Mouse (Mus musculus): ENCODE results near the gene Xpo1. TPM values are rescaled to one million over a fixed set of nuclear protein-coding genes. Genes with fewer than 3 reads are reported as not detected.
A peak's percentile ranks its signal among the peaks of the same experiment; 100 is the strongest.

The Xpo1 gene
- total RNA-seq (2021): 10 to 100 TPM; 22.3 to 28.4 TPM
- long read RNA-seq, experiment 1, full-length matches to known transcripts: 21 of 23 reads
- long read RNA-seq, experiment 1, partial matches to known transcripts: 2 of 23 reads
- long read RNA-seq, experiment 1, other reads (novel, unspliced or antisense): 0 of 23 reads
- long read RNA-seq, experiment 2, full-length matches to known transcripts: 12 of 13 reads
- long read RNA-seq, experiment 2, partial matches to known transcripts: 1 of 13 reads
- long read RNA-seq, experiment 2, other reads (novel, unspliced or antisense): 0 of 13 reads

DNA sequence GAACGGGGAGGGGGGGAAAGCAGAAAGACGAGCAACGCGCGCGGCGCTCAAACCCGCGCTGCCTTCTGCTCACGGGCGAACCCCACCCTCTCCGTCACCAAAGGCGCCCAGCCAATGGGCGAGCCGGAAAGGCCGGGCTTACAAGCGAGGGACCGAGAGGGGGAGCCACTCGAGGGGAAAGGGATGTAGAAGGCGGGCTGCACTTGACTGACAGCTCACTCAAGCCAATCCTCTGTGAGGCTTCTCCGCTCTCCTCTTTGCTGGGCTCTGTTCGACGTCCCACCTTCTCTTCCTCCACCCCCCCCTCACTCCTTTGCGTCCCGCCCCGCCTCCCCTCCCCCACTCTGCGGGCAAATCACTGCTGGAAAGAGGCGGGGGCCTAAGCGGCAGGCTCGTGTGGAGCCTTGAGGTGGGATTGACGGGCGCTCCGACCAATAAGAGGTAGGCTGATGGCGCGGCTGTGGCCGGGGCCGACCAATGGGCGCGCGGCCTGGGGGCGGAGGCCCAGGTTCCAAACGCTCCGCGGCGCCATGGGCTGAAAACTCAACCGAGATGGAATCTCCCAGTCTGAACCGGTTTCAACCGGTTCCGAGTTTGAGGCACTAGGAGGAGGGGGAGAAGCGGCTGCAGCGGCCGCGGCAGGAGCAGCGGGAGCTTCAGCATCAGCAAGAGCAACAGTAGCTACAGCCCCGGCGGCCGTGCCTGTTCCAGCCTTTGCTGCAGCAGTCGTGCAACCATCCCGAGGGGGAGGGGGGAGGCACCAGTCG is at the start of gene Xpo1:
Gene Xpo1, plus strand, starts transcription at position 615 of the 767 bp plus-strand sequence.
- intact Hi-C loops (cut with DNase I): loop anchor here (5.0 kb wide), 3 partner anchors 103 to 248 kb away; partner anchors contain the start of gene Fam161a
- Histone ChIP-seq H3K27ac (peak within 1 kb of the TSS; percentile 97), H3K4me3 (peak within 1 kb of the TSS; percentile 84)
- DNase-seq: peak; percentile 100
- peak; percentile 74 for TF ChIP-seq CTCF (IDR thresholded peaks at IDR 0.05)

DNA sequence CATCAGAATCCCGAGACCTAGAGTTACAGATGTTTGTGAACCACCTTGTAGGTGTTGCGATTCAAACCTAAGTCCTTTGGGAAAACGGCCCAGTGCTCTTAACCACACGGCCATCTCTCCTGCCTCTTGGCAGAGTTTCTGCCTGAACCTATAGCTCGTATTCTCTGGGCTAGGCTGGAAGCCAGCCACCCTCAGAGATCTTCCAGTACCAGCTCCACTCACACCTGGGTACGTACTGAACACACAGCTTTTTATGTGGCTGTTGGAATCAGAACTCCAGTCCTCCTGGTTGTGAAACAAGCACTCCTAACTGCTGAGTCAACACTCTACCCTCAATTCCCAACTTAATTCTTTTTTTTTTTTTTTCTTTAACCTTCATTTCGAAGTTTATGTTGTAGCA is 46.1 kb upstream of the Xpo1 start:
- H3K4me3 ChIP-seq: no peak overlapping the region
- TF ChIP-seq CTCF (IDR thresholded peaks at IDR 0.05): no peak
- no peak for DNase-seq
- H3K27ac ChIP-seq: no peak overlapping the region
- intact Hi-C loops (cut with DNase I): loop anchor here (10.0 kb wide), 1 partner anchor 65 kb away; no protein-coding TSS in a partner anchor

DNA sequence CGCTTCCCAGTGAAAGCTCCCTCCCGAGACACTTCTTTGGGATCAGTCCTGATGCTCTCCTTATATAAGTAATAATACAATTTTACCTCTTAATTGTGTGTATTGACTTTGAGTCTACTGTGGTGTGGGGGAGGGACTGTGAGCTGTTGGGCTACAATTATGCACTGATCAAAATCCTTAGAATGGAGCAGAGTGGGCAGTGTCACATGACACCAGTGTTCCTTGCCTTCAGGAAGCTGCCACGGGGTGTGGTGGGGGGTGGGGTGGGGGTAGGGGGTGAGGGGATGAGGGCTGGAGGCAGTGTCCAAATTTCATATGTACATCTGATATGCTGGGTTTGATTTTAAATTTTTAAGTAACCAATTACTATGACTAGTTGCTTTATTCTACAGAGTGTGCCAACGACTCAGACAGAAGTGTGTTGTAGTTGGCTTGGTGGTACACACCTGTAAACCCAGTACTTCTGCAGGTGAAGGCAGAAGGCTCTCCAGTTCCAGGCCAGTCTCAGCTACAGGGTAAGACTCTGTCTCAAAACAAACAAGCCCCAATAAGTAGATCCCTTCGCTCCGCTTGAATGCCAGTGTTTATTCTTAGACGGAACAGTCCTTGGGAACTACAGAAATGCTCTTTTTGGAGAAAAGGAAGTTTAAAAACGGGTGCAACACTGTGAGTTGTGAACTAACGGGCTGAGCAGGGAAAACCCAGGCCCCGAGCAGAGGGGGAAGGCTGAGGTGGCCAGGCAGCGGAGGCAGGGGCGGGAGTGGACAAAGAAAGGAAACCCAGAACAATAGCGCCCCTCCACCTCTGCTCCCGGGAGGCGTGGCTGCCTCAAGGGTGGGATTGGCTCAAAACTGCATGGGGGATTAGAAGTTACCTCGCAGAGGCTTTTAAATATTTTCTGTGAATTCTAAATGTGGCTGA is 45.0 kb upstream of the Xpo1 start:
- Histone ChIP-seq H3K4me3 (peak overlapping the region; percentile 60), H3K27ac (peak overlapping the region; percentile 82)
- TF ChIP-seq CTCF (IDR thresholded peaks at IDR 0.05): no peak
- DNase-seq: peak; percentile 58
- intact Hi-C loops (cut with DNase I): loop anchor here (10.0 kb wide), 1 partner anchor 66 kb away; no protein-coding TSS in a partner anchor

DNA sequence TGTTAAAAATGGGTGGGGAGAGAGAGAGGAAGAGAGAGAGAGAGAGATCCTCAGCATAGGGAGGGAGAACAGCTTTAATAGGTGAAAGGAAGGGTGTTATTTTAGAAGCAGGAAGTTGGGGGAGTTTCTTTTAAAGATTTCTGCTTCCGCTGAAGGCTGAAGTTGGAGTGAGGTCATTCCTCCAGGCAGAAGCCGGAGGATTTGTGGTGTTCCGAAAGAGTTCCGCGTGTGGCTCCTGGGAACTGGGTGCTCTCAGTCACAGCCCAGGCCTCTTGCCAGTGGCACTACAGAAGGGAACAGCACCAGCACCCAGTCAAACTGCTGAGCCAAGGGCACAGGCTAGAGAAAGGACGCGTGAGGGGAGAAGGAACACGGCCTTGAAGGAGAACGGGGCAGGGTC is 38.4 kb upstream of the Xpo1 start:
- TF ChIP-seq CTCF (IDR thresholded peaks at IDR 0.05): no peak
- intact Hi-C loops (cut with DNase I): loop anchor here (10.0 kb wide), 1 partner anchor 73 kb away; no protein-coding TSS in a partner anchor
- peak; percentile 29 for DNase-seq
- Histone ChIP-seq H3K4me3 (peak overlapping the region; percentile 48), H3K27ac (peak overlapping the region; percentile 75)

DNA sequence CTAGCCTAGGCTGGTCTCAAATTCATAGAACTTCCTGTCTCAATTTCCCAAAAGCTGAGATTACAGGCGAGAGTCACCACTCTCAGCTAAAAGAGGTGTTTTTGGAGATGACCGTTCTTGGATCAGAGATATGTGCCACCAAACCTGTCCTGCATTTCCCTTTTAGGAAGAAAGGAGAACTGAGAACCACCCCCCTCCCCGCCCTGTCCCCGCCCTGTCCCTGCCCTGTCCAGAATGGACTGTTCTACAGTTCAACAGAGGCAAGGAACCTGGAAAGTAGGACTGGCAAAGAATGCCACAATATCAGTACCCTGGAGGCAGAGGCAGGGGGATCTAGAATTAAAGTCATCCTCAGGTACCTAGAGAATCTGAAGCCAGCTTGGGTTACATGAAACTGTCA is 19.8 kb upstream of the Xpo1 start:
- H3K4me3 ChIP-seq: no peak overlapping the region
- DNase-seq: no peak
- TF ChIP-seq CTCF (IDR thresholded peaks at IDR 0.05): no peak
- intact Hi-C loops (cut with DNase I): no loop called here
- no peak overlapping the region for H3K27ac ChIP-seq

DNA sequence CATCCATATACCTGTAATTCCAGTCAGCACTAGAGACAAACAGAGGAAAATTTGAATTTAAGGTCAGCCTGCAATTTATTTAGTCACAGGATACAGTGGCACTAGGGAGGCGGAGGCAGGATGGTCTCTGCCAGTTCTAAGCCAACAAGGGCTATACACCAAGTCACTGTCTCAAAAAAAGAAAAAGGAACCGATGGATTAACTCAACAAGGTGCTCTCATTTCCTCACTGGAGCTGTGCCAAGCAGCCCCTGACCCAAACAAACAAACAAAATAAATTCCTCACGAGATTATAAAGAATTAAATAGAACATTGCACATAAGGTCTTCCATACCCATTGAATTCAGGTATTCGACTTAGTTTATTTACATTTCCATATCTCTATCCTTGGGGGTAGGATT is 1.9 kb upstream of the Xpo1 start:
- intact Hi-C loops (cut with DNase I): loop anchor here (5.0 kb wide), 1 partner anchor 622 kb away; no protein-coding TSS in a partner anchor
- TF ChIP-seq CTCF (IDR thresholded peaks at IDR 0.05): no peak
- DNase-seq: no peak

DNA sequence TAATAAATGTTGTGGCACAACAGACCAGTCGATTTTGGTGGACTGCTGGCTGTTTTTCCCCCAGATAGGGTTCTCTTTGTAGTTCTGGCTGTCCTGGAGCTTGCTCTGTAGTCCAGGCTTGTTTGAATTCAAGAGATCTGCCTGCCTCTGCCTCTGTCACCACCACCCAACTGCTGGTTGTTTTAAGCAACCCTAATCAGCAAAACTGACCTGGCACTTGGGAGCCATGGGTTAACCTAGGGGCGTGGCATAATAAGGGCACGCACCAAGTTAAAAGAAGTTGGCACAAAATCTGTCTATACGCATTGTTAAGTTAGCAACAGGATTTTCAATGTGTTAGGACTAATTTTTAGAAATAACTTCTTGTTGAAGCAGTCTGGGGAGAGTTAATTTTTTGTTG is 1.3 kb upstream of the Xpo1 start:
- Histone ChIP-seq H3K27ac (peak overlapping the region; percentile 97), H3K4me3 (peak overlapping the region; percentile 84)
- no peak for TF ChIP-seq CTCF (IDR thresholded peaks at IDR 0.05)
- intact Hi-C loops (cut with DNase I): loop anchor here (5.0 kb wide), 1 partner anchor 622 kb away; no protein-coding TSS in a partner anchor
- no peak for DNase-seq

More for the DNA sequence above, 1.9 kb upstream of the Xpo1 start:
- no peak overlapping the region for H3K27ac ChIP-seq
- no peak overlapping the region for H3K4me3 ChIP-seq

DNA sequence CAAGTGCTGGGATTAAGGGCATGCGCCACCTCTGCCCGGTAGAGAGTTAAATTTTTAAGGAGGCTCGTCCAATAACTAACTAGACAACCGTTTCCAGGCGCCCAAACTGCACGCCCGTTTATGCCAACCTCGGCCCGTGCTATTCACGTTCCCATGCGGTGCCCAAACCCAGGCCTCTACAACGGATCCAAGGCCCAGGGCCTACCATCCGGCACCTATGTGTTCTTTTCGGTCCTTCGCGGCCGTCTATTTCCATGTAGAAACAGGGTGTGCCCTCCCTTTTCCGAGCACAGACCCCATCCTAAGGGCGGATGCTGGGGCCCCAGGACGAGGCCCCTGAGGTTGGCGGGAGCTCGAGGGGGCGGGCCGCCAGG is 801 bp upstream of the Xpo1 start:
- intact Hi-C loops (cut with DNase I): loop anchor here (5.0 kb wide), 3 partner anchors 103 to 248 kb away; partner anchors contain the start of gene Fam161a
- TF ChIP-seq CTCF (IDR thresholded peaks at IDR 0.05): no peak
- DNase-seq: no peak
- Histone ChIP-seq H3K27ac (peak overlapping the region; percentile 97), H3K4me3 (peak overlapping the region; percentile 84)

DNA sequence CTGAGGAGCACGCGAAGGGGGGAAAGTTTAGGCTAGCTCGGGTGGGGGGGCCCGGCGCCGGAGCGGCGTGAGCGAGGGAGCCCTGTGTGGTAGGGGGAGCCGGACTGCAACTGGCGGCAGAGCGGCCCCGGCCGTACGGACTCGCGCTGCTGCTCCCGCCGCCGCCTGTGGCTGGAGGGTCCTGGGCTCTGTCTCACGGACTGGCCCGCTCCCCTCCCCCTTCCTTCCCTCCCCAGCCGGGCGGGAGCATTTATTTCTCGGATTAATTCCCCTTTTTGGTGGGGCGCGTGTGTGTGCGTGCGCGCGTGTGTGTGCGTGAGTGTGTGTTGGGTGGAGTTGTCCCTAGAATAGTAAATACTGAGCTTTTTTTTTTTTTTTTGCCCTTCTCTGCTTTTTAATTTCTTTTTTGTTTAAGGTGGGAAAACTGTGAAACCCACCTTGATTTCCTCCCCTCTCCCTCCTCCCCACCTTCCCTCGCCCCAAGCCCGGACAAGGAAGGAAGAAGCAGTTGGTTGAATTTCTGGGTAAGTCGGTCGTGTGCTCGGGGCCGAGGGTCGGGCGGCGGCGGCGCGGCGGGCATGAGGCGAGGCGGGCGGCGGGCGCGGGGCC is 457 bp downstream of the Xpo1 start:
- TF ChIP-seq CTCF (IDR thresholded peaks at IDR 0.05): no peak
- no peak for DNase-seq
- peak overlapping the region; percentile 84 for H3K4me3 ChIP-seq
- peak overlapping the region; percentile 97 for H3K27ac ChIP-seq
- intact Hi-C loops (cut with DNase I): loop anchor here (5.0 kb wide), 3 partner anchors 104 to 249 kb away; partner anchors contain the start of gene Fam161a

DNA sequence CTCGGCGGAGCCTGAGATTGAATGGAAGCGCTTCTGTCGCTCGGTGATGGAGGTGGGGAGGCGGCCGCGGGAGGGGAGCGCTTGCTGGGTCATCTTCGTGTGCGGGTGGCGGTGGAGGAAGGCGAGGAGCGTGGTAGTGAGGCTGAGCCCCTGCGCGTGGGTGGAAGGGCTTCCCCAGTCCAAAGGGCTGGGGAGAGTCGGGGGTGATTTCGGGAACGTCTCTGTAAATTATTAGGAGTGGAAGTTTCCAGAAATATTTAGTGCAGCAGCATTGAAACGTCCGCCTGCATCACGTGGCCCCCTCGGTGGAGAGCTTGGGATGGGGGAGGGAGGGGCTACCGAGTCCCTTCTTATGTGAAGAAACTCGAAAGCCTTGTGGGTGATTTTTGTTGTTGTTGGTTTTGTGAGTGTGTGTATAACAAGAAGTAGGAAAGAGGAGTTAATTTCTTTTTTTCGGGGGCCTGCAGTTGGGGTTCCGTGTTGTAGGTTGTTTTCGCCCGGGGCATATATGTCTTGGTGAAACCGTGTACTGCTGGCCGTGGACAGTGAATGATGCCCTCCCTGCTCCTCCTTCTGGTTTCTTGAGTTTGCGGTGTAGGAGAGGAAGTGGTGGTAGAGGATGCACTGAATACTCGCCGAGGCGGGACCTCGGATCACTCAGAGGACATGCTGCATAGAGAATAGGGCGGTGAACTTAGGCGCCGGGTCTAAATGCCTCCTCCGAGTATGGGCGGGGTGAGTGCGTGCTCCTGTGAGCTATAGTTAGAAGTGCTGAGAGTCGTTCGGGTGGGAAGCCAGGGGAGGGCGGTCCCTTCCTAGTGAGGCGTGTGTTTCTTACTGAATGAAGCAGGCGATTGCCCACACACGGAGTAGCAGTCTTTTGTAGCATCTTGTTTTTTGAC is 1.2 kb downstream of the Xpo1 start:
- intact Hi-C loops (cut with DNase I): loop anchor here (5.0 kb wide), 3 partner anchors 105 to 250 kb away; partner anchors contain the start of gene Fam161a
- TF ChIP-seq CTCF (IDR thresholded peaks at IDR 0.05): peak; percentile 4; the same call in 1 of the 2 replicates
- peak overlapping the region; percentile 84 for H3K4me3 ChIP-seq
- DNase-seq: peak; percentile 89
- H3K27ac ChIP-seq: peak overlapping the region; percentile 97
